Mouse (Mus musculus): ENCODE measurements at regions not wholly inside any gene's neighbourhood (a gene's known extent, or its start where the extent isn't known, plus 50 kb on each side); places are given as distances from the start of the nearest gene placed in this dataset.

DNA sequence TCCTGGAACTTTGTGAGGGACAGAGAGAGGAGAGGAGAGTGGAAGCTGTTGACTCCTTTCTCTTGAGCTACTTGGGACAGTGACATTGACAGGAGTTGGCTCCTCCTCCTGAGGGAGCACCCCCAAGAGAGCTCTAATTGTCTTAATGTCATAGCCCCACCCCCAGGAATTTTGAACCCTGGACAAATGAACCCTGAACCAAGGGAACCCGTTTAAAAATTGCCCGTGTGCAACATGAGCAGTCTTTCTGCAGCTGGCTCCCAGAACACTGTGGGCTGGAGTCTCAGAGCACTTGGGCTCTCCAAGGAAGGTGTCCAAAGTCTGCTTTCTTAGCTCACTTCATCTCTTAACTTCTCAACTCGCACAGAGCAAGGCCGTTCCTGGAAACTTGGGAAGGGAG is 379.6 kb upstream of the Kazn start:
- TF ChIP-seq CTCF (IDR thresholded peaks at IDR 0.05; ENCODE audit: low read depth, low read length): no peak
- no peak for TF ChIP-seq POLR2A (IDR thresholded peaks at IDR 0.05; ENCODE audit: borderline replicate concordance, low read depth, low read length)
